Mouse (Mus musculus): Measurements from ENCODE around the gene Cdh1. TPM values are rescaled to one million over a fixed set of nuclear protein-coding genes. Genes with fewer than 3 reads are reported as not detected.
A peak's percentile ranks its signal among the peaks of the same experiment; 100 is the strongest.

The Cdh1 gene
- total and polyA plus RNA-seq, 3 experiments, result not detected

DNA sequence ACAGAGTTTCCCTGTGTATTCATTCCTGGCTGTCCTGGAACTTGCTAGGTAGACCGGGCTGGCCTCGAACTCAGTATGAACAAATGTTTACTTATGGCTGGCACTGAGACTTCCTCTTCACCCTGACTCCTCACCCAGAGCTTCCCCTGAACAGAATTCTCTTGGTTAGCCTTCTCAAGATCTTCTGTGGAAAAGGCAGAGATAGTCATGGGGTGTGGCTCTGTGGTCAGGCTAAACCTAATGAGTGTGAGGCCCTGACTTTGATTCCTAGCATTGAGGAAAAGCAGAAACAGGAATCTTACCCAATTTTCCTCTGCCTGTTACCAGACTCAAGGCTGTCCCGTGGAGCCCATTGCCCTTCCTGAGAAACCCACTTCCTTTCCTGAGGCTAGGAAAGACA lies 8.9 kb downstream of the Cdh1 start:
- no peaks in the 10 kb centered on the region for H3K9me3 ChIP-seq (replicated peaks; ENCODE audit: insufficient read depth, low read length)
- TF ChIP-seq UBTF (IDR thresholded peaks at IDR 0.05; ENCODE audit: borderline replicate concordance, insufficient read depth, low read depth, low read length), result no peak
- TF ChIP-seq RCOR1 (IDR thresholded peaks at IDR 0.05; ENCODE audit: low read depth, low read length), result peak; percentile 35; the same call in 1 of the 2 replicates
- no peaks in the 10 kb centered on the region for H3K36me3 ChIP-seq (ENCODE audit: control insufficient read depth in 1 of 2, insufficient read depth in 2 of 2, low read length in 2 of 2)
- no peak overlapping the region for H3K27ac ChIP-seq (ENCODE audit: control insufficient read depth, low read depth, low read length)
- peaks cover 2 to 12% of the 10 kb centered on the region in 2 experiments; a peak in 2 of 4 replicates for H3K27me3 ChIP-seq (ENCODE audit: control insufficient read depth in 1 of 2, insufficient read depth in 2 of 2, low read length in 2 of 2)
- peak; percentile 33 for DNase-seq (ENCODE audit: low read depth, low spot score)
- H3K79me2 ChIP-seq (ENCODE audit: control insufficient read depth, insufficient read depth, low read length, poor library complexity), result no peaks in the 10 kb centered on the region
- H3K4me3 ChIP-seq (ENCODE audit: control insufficient read depth in 1 of 2, insufficient read depth in 1 of 2, low read depth in 2 of 2, low read length in 2 of 2), result no peak overlapping the region
- H3K9ac ChIP-seq (ENCODE audit: control insufficient read depth, low read depth, low read length, poor library complexity, severe bottlenecking), result no peak overlapping the region
- no peaks in the 10 kb centered on the region for H3K4me1 ChIP-seq (ENCODE audit: control insufficient read depth in 1 of 2, insufficient read depth in 2 of 2, low read length in 2 of 2)

DNA sequence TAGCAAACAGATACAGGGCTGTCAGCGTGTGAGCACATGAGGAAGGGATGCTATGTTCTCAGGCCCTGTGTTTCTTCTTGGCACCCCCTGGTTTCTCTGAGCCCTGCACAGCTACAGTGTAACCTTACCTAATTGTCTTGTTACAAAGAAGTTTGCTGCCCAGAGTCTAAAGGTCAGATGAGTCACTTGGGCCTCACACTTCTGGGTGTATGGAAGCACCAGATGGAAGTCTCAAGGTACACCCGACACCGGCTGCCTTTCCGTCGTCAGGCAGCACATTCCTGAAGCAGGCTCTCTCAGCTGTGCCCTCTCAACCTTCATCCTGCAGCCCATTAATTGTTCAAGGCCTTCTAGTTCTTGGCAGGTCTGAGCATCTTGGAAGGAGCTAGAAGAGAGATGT lies 11.6 kb downstream of the Cdh1 start:
- no peak for DNase-seq (ENCODE audit: low read depth, low spot score)
- no peaks in the 10 kb centered on the region for H3K79me2 ChIP-seq (ENCODE audit: control insufficient read depth, insufficient read depth, low read length, poor library complexity)
- no peaks in the 10 kb centered on the region for H3K36me3 ChIP-seq (ENCODE audit: control insufficient read depth in 1 of 2, insufficient read depth in 2 of 2, low read length in 2 of 2)
- H3K4me1 ChIP-seq (ENCODE audit: control insufficient read depth in 1 of 2, insufficient read depth in 2 of 2, low read length in 2 of 2), result no peaks in the 10 kb centered on the region
- no peaks in the 10 kb centered on the region for H3K9me3 ChIP-seq (replicated peaks; ENCODE audit: insufficient read depth, low read length)
- no peak overlapping the region for H3K27ac ChIP-seq (ENCODE audit: control insufficient read depth, low read depth, low read length)
- H3K27me3 ChIP-seq (ENCODE audit: control insufficient read depth in 1 of 2, insufficient read depth in 2 of 2, low read length in 2 of 2), result peaks cover 2 to 8% of the 10 kb centered on the region in 2 experiments; a peak in 2 of 4 replicates
- H3K4me3 ChIP-seq (ENCODE audit: control insufficient read depth in 1 of 2, insufficient read depth in 1 of 2, low read depth in 2 of 2, low read length in 2 of 2), result no peak overlapping the region
- TF ChIP-seq USF2 (IDR thresholded peaks at IDR 0.05; ENCODE audit: borderline replicate concordance in 1 of 2, insufficient read depth in 1 of 2, low read depth in 1 of 2, low read length in 2 of 2) (no peak), ETS1 (IDR thresholded peaks at IDR 0.05; ENCODE audit: low read depth, low read length) (no peak), E2F4 (IDR thresholded peaks at IDR 0.05; ENCODE audit: borderline replicate concordance, low read depth, low read length) (no peak), EP300 (IDR thresholded peaks at IDR 0.05; ENCODE audit: low read depth in 1 of 2, low read length in 2 of 2) (no peak), MAZ (IDR thresholded peaks at IDR 0.05; ENCODE audit: low read depth, low read length) (no peak), CHD1 (IDR thresholded peaks at IDR 0.05; ENCODE audit: low read depth, low read length) (no peak), ZKSCAN1 (IDR thresholded peaks at IDR 0.05; ENCODE audit: low read depth, low read length) (no peak), POLR2AphosphoS2 (IDR thresholded peaks at IDR 0.05; ENCODE audit: low read length) (no peak), RAD21 (IDR thresholded peaks at IDR 0.05; ENCODE audit: low read depth, low read length) (no peak), RCOR1 (IDR thresholded peaks at IDR 0.05; ENCODE audit: low read depth, low read length) (no peak), MAFK (IDR thresholded peaks at IDR 0.05; ENCODE audit: borderline replicate concordance, low read depth, low read length) (no peak), MEF2A (IDR thresholded peaks at IDR 0.05; ENCODE audit: extremely low read depth, insufficient replicate concordance, low read depth, low read length, poor library complexity, severe bottlenecking) (no peak), ZNF384 (IDR thresholded peaks at IDR 0.05; ENCODE audit: low read depth, low read length) (no peak), SMC3 (IDR thresholded peaks at IDR 0.05; ENCODE audit: low read depth, low read length) (no peak), HCFC1 (IDR thresholded peaks at IDR 0.05; ENCODE audit: low read depth, low read length) (no peak), GATA1 (IDR thresholded peaks at IDR 0.05; ENCODE audit: low read depth, low read length) (no peak), ELF1 (IDR thresholded peaks at IDR 0.05; ENCODE audit: low read depth, low read length) (no peak), NRF1 (IDR thresholded peaks at IDR 0.05; ENCODE audit: insufficient read depth, low read depth, low read length, poor library complexity, severe bottlenecking) (no peak)
- no peak overlapping the region for H3K9ac ChIP-seq (ENCODE audit: control insufficient read depth, low read depth, low read length, poor library complexity, severe bottlenecking)

Data from MEL (cell line).